Mouse (Mus musculus) bone marrow, adult 2 months (tissue): ENCODE results near the gene Rptor.

Source experiments
- CTCF ChIP-seq: fragments of 200-500 bp; IDR thresholded peaks from 2 replicates; pipeline ENCODE4 v1.5.1; 2011; ENCODE audit warnings: low read length, control low read depth; ENCODE audit not compliant: control insufficient read depth, insufficient read depth
- POLR2A ChIP-seq: fragments of 200-500 bp; IDR thresholded peaks from 2 replicates; pipeline ENCODE4 v1.6.1; 2011; ENCODE audit warnings: low read depth, mild to moderate bottlenecking, control low read depth, low read length, borderline replicate concordance; ENCODE audit not compliant: control insufficient read depth

- no peak for TF ChIP-seq CTCF
- no peak for TF ChIP-seq POLR2A
Observed at GRCm38 (mm10) chr11:119875685-119876084, 273.0 kb downstream of the Rptor start.
